Mouse (Mus musculus) left cerebral cortex, postnatal 36 days (tissue): ENCODE measurements around the gene Mybphl. TPM values are rescaled to one million over a fixed set of nuclear protein-coding genes. Genes with fewer than 3 reads are reported as not detected.

ENCODE experiments used
- DNase-seq, 2 experiments: peaks; one replicate each; pipeline ENCODE4 v3.0.0; 2021 to 2022; ENCODE audit warnings: low spot score in 2 of 2, mixed read lengths in 1 of 2
- intact Hi-C: fragments of 180-260 bp; cut with DNase I; formaldehyde crosslinking; loops from one replicate; pipeline ENCODE4 v1.15.1; 2025
- total RNA-seq, 2 experiments: library from RNA; stranded (reverse); gene quantifications; 2 replicates each; pipeline ENCODE4 v1.2.3; 2021

Gene Mybphl
- under 1 TPM in 1 of 2 experiments, not detected in 1; 0.25 TPM for total RNA-seq

DNA sequence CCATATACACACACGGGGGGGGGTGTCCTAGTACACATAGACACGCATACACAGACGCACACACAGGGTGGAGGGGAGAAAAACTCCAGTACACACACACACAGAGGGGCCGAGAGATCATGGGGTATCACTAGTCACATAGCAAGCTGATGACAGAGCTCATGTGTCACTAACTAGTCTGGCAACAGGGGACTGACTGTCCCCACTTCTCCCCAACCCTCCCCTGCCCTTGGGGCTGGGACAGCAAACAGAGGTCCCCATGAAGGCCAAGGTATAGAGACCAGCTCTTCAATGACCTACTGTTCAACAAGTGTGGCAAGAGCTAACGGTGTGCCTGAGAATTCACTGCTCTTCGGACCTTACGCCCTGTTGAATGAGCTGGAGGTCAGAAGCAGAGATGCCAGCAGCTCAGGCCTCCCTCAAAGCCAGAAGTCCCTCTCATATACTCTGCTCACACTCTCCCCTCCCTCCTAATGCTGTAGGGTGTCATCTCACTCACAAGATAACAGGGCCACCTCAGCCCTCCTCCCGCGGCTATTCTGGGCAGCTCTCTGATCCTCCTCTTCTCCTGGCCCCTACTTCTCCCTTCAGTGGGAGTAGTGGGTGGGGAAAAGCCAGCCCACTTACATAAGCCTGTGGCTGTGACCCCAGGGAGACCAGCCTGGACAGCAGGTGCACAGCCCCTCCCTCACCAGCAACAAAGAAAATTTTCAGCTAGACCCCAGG lies at the start of gene Mybphl:
Gene Mybphl (plus strand): TSS at position 642 of the 726 bp plus-strand sequence.
- intact Hi-C loops: no loop called here
- no peak for DNase-seq

DNA sequence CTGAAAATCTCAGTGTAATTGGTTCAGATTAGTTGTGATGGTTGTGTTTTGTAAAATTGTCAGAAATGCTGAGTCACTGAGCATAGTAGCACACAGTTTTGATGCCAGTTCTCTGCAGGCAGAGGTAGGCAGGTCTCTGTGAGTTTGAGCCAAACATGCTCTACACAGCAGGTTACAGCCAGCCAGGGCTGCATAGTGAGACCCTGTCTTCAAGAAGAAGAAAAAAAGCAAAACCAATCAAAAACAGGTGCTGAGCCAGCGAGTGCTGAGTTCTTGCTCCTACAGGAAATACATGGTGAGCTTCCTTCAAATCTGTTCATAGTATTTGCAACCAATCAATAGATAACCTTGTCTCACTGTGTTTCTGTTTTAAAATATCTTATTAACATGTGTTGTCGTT lies 46.2 kb upstream of the Mybphl start:
- intact Hi-C loops: no loop called here
- DNase-seq: no peak

GRCm38 (mm10) chr3:108321671-108322070 lies 43.0 kb upstream of the Mybphl start:
- intact Hi-C loops: no loop called here
- no peak for DNase-seq

DNA sequence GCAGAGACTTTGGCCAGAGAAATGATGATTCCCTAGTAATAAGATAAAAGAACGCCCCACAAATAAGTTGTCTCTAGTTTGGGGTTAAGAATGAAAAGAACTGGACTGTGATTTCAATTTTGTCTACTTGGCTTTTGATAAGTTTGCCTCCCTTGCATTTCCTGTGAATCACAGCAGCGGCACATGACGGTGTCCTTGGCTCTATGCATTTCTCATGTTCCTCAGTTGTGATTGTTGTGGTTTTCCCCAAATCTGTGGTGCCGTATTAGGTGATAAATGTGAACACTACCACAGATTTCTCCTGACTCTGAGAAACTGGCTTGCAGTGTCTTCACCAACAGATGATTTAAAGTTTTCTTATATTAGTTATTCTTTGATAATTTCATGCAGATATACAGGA lies 42.6 kb upstream of the Mybphl start:
- no peak for DNase-seq
- intact Hi-C loops: no loop called here

- intact Hi-C loops: no loop called here
- DNase-seq: no peak
Measured at GRCm38 (mm10) chr3:108322962-108323361, 41.7 kb upstream of the Mybphl start.

GRCm38 (mm10) chr3:108324837-108325236 lies 39.9 kb upstream of the Mybphl start:
- intact Hi-C loops: loop anchor here (5.0 kb wide), 1 partner anchor 38 kb away; no protein-coding TSS in a partner anchor
- DNase-seq: no peak

- intact Hi-C loops: loop anchor here (5.0 kb wide), 1 partner anchor 38 kb away; no protein-coding TSS in a partner anchor
- no peak for DNase-seq
Measured at GRCm38 (mm10) chr3:108325521-108325920, 39.2 kb upstream of the Mybphl start.

DNA sequence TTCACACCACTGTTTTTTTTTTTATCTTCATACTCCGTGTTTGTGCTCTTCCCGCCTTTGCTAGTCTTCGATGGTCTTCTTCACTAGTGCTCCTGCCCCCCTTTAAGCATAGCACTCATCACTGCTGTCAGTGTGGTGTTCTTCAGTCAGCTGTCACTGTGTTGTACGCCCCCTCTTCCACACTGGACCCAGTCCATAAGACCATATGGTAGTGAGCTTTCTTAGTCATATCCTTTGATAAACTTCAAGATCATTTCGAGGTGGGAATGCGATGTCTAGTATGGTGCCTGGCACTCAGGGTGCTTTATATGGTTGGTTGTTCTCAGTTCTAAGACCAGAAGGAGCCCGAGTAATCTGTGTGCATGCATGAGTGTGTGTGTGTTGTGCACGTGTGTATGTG lies 37.4 kb upstream of the Mybphl start:
- intact Hi-C loops: loop anchor here (5.0 kb wide), 1 partner anchor 40 kb away; no protein-coding TSS in a partner anchor
- DNase-seq: peak; percentile 30 to 38

- intact Hi-C loops: loop anchor here (5.0 kb wide), 1 partner anchor 41 kb away; no protein-coding TSS in a partner anchor
Measured at GRCm38 (mm10) chr3:108327916-108328315, 36.8 kb upstream of the Mybphl start.

DNA sequence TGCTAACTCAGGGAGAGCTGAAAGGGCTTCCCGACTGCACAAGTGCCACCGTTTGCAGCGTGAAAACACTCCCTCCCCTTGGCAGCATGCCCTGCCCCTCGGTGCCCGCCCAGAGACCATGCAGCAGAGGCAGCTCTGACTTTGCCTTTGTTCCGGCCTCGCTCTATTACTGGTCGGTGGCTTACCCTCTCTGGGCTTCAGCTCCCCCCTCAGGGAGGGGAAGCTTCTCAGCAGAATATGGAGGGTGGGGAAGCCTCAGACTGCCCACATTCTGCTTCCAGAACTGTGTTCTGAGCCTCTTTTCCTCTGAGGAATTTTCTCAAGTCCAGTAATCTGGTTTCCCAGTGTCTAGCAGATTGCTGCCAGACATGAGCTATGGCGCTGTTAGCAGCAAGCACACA lies 36.3 kb upstream of the Mybphl start:
- DNase-seq: peak; percentile 48
- intact Hi-C loops: loop anchor here (5.0 kb wide), 1 partner anchor 41 kb away; no protein-coding TSS in a partner anchor

More at GRCm38 (mm10) chr3:108327916-108328315, 36.8 kb upstream of the Mybphl start:
- DNase-seq: no peak

GRCm38 (mm10) chr3:108330812-108331211 lies 33.9 kb upstream of the Mybphl start:
- intact Hi-C loops: no loop called here
- peak in 1 of 2 experiments; percentile 54 for DNase-seq

DNA sequence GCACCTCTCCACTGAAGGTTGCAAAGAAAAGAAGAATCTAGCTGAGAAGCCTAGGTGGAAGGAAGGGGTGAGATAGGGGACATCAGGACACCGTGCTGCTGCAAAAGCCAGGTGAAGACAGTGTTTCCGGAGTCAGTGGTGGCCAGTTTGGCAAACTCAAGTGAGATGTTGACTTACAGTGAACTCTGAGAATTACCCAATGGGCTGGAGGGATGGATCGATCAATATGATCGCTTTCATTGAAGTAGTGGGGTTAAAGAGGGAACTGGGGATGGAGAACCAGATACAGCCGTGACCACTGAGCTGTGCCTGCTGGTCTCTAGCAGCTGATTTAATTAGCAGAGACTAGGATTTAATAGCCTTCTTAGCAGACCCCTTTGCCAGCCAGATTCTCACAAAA lies 27.8 kb upstream of the Mybphl start:
- intact Hi-C loops: no loop called here
- DNase-seq: no peak

GRCm38 (mm10) chr3:108341040-108341439 lies 23.7 kb upstream of the Mybphl start:
- no peak for DNase-seq
- intact Hi-C loops: no loop called here

- intact Hi-C loops: no loop called here
- no peak for DNase-seq
Measured at GRCm38 (mm10) chr3:108342185-108342584, 22.5 kb upstream of the Mybphl start.

- no peak for DNase-seq
- intact Hi-C loops: no loop called here
Measured at GRCm38 (mm10) chr3:108345855-108346254, 18.9 kb upstream of the Mybphl start.

- no peak for DNase-seq
- intact Hi-C loops: no loop called here
Measured at GRCm38 (mm10) chr3:108348376-108348775, 16.3 kb upstream of the Mybphl start.

- intact Hi-C loops: loop anchor here (5.0 kb wide), 1 partner anchor 73 kb away; the partner anchor contains the start of gene Sort1
- DNase-seq: no peak
Measured at GRCm38 (mm10) chr3:108355245-108355644, 9.5 kb upstream of the Mybphl start.

DNA sequence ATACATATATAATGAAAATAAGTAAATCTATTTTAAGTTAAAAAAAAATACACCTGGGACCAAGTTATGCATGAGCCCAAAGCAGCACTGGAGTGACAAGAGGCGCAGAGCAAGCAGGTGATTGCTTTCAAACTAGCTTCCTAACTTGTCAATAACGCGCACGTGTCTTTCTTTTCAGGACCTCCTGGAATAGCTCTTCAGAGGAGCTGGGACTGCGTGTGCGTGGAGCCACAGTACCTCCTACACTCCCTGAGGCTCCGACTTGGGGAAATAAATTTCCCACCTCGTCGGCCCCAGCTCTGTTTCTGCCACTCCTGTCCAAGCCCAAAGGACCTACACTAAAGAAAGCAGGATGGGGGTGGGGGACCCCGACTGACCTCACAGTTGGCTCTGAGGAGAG lies 7.7 kb upstream of the Mybphl start:
- intact Hi-C loops: loop anchor here (1.0 to 5.0 kb wide), 2 partner anchors 29 to 75 kb away; partner anchors contain the start of gene Sort1
- DNase-seq: peak in 1 of 2 experiments; percentile 50

GRCm38 (mm10) chr3:108358445-108358844 lies 6.3 kb upstream of the Mybphl start:
- intact Hi-C loops: loop anchor here (5.0 kb wide), 1 partner anchor 76 kb away; the partner anchor contains the start of gene Sort1
- DNase-seq: peak; percentile 65 to 74

DNA sequence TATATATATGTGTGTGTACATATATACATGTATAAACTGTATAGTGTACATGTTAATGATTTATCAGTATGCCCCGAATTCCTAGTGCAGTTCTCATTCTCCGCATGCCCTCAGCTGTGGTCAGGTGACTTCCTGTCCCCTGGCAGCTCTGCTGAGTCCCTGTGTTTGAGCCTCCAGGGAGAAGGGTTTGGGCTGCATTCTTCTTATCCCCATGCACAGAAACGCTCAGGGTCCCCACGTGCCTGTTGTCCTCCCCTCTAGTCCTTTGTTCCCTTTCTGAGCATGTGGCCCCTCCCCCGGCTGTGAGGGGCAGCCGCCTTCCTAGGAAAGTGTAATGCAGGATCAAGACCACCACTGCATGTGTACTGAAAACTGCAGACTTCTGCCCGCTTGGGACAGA lies 3.8 kb upstream of the Mybphl start:
- DNase-seq: no peak
- intact Hi-C loops: no loop called here

GRCm38 (mm10) chr3:108363626-108364025 lies 1.1 kb upstream of the Mybphl start:
- DNase-seq: no peak
- intact Hi-C loops: no loop called here
